Comparison of ENCODE assay signal across 9 mouse cellular contexts in genomic region chr1:132541171-132541823, GRCm38 (mm10). TPM values are rescaled to one million over a fixed set of nuclear protein-coding genes. Genes with fewer than 3 reads are reported as not detected.
DNase-seq lines count a peak whose midpoint lies in the region; ATAC-seq lines count a peak whose summit lies in the region.
"Had no signal": no experiment of that assay in that cellular context is flagged by ENCODE, and none has a peak within 500 bp of the region (broad histone marks: within the 10 kb centered on the region; RNA-seq: fewer than 3 reads in every experiment).

No protein-coding gene starts in this region.

- no peaks in the 10 kb centered on the region for H3K9me3 ChIP-seq in kidney, embryonic 14.5 days (ENCODE audit: control insufficient read depth, low read length)
- no peaks in the 10 kb centered on the region for H3K9me3 ChIP-seq in hindbrain, embryonic 14.5 days (ENCODE audit: control insufficient read depth, low read length)
- no peaks in the 10 kb centered on the region for H3K9me3 ChIP-seq in midbrain, embryonic 14.5 days (ENCODE audit: control insufficient read depth, low read length)
- H3K9me3 ChIP-seq: liver, embryonic 15.5 days had no signal

- WGBS in kidney, embryonic 14.5 days, result 3% methylated on average over 14 of the region's 14 CpGs
- WGBS in hindbrain, embryonic 14.5 days, result 3% methylated on average over 14 of the region's 14 CpGs
- 5% methylated on average over 14 of the region's 14 CpGs for WGBS in midbrain, embryonic 14.5 days

- H3K9ac ChIP-seq in kidney, embryonic 14.5 days (ENCODE audit: low read depth, low read length), result no peak overlapping the region
- H3K9ac ChIP-seq in hindbrain, embryonic 14.5 days, result peak overlapping the region; percentile 61
- H3K9ac ChIP-seq in midbrain, embryonic 14.5 days (replicated peaks; ENCODE audit: low read length), result peak overlapping the region; percentile 74; the same call in 1 of the 2 replicates
- H3K9ac ChIP-seq: liver, embryonic 15.5 days had no signal

- ATAC-seq in kidney, embryonic 14.5 days (ENCODE audit: low FRiP score, low TSS enrichment), result peak; percentile 85
- 0 out of 2 replicates have a peak, but pooled peaks have one; percentile 12 for ATAC-seq in hindbrain, embryonic 14.5 days (ENCODE audit: low FRiP score)
- no peak for ATAC-seq in midbrain, embryonic 14.5 days (ENCODE audit: low FRiP score, low TSS enrichment)
- ATAC-seq in megakaryocyte progenitor cell, adult 5-6 weeks (replicated peaks; ENCODE audit: poor library complexity), result no peak

- peaks cover 20% of the 10 kb centered on the region for H3K4me1 ChIP-seq in kidney, embryonic 14.5 days (ENCODE audit: control insufficient read depth, insufficient read depth, low read length)
- H3K4me1 ChIP-seq in hindbrain, embryonic 14.5 days (replicated peaks; ENCODE audit: control insufficient read depth, insufficient read depth, low read length), result peaks cover 40% of the 10 kb centered on the region
- H3K4me1 ChIP-seq in midbrain, embryonic 14.5 days (ENCODE audit: control insufficient read depth, insufficient read depth, low read length), result peaks cover 37% of the 10 kb centered on the region
- H3K4me1 ChIP-seq: liver, embryonic 15.5 days had no signal

- H3K4me3 ChIP-seq in kidney, embryonic 14.5 days (ENCODE audit: low read length), result no peak overlapping the region
- peak overlapping the region; percentile 37 for H3K4me3 ChIP-seq in hindbrain, embryonic 14.5 days (replicated peaks; ENCODE audit: low read length)
- peak overlapping the region; percentile 49 for H3K4me3 ChIP-seq in midbrain, embryonic 14.5 days (replicated peaks; ENCODE audit: low read depth, low read length)
- H3K4me3 ChIP-seq: liver, embryonic 15.5 days had no signal

- no peaks in the 10 kb centered on the region for H3K36me3 ChIP-seq in kidney, embryonic 14.5 days (ENCODE audit: control insufficient read depth, insufficient read depth, low read length)
- no peaks in the 10 kb centered on the region for H3K36me3 ChIP-seq in hindbrain, embryonic 14.5 days (replicated peaks; ENCODE audit: control insufficient read depth, insufficient read depth)
- no peaks in the 10 kb centered on the region; the same call in 1 of the 2 replicates for H3K36me3 ChIP-seq in midbrain, embryonic 14.5 days (ENCODE audit: control insufficient read depth, insufficient read depth, low read length)
- H3K36me3 ChIP-seq: liver, embryonic 15.5 days had no signal

- H3K4me2 ChIP-seq in kidney, embryonic 14.5 days (replicated peaks; ENCODE audit: low read depth, low read length), result peak overlapping the region; percentile 24
- peak overlapping the region; percentile 52 for H3K4me2 ChIP-seq in hindbrain, embryonic 14.5 days (replicated peaks)
- H3K4me2 ChIP-seq in midbrain, embryonic 14.5 days (ENCODE audit: low read length), result peak overlapping the region; percentile 75
- H3K4me2 ChIP-seq: liver, embryonic 15.5 days had no signal

- H3K27me3 ChIP-seq in kidney, embryonic 14.5 days (ENCODE audit: control insufficient read depth, insufficient read depth, low read length), result peaks cover 46% of the 10 kb centered on the region
- peaks cover 9% of the 10 kb centered on the region for H3K27me3 ChIP-seq in hindbrain, embryonic 14.5 days (ENCODE audit: control insufficient read depth, insufficient read depth, low read length)
- H3K27me3 ChIP-seq in midbrain, embryonic 14.5 days (ENCODE audit: control insufficient read depth, insufficient read depth, low read length), result no peaks in the 10 kb centered on the region

- no peak for DNase-seq in kidney, adult 18-20 months
- peak; percentile 62 to 71 for DNase-seq in cerebellum, postnatal 36 days
- no peak for DNase-seq in hindbrain, embryonic 14.5 days (ENCODE audit: low spot score)
- no peak for DNase-seq in midbrain, embryonic 14.5 days
- no peak for DNase-seq in right cerebral cortex, adult 2 months (ENCODE audit: low spot score in 2 of 2)
- DNase-seq in layer of hippocampus, adult 9-10 months (ENCODE audit: low spot score), result no peak

- H3K27ac ChIP-seq in kidney, embryonic 14.5 days (ENCODE audit: low read depth, low read length), result no peak overlapping the region
- H3K27ac ChIP-seq in hindbrain, embryonic 14.5 days, result no peak overlapping the region; the same call in 1 of the 2 replicates
- H3K27ac ChIP-seq in midbrain, embryonic 14.5 days (replicated peaks; ENCODE audit: low read depth, low read length), result no peak overlapping the region; the same call in 1 of the 2 replicates
- H3K27ac ChIP-seq: liver, embryonic 15.5 days had no signal

RNA-seq across cellular contexts. Expression of gene Cntn2, which starts 1.8 kb away (rescaled TPM):
- 0.26 and 0.32 TPM in 2 replicates for polyA plus RNA-seq in kidney, embryonic 14.5 days (2014; fragmentation: Nextera tagmentation; extraction: Ambion mirVana)
- polyA plus RNA-seq in hindbrain, embryonic 14.5 days (2014; fragmentation: Nextera tagmentation; extraction: Ambion mirVana), result 26.1 and 28.1 TPM in 2 replicates
- 36.9 and 65.3 TPM in 2 replicates for polyA plus RNA-seq in midbrain, embryonic 14.5 days (2014; fragmentation: Nextera tagmentation; extraction: Ambion mirVana)
- total RNA-seq in megakaryocyte progenitor cell, adult 5-6 weeks (2015), result not detected in 2 replicates
- not detected in 2 replicates for total RNA-seq in megakaryocyte progenitor cell, adult 5-6 weeks (2017)

RNA-seq across cellular contexts. Expression of gene Tmem81, which starts 35.3 kb away (rescaled TPM):
- polyA plus RNA-seq in kidney, embryonic 14.5 days (2014; fragmentation: Nextera tagmentation; extraction: Ambion mirVana), result 1.1 and 2.1 TPM in 2 replicates
- 0.57 and 1.3 TPM in 2 replicates for polyA plus RNA-seq in hindbrain, embryonic 14.5 days (2014; fragmentation: Nextera tagmentation; extraction: Ambion mirVana)
- 1.1 and 1.3 TPM in 2 replicates for polyA plus RNA-seq in midbrain, embryonic 14.5 days (2014; fragmentation: Nextera tagmentation; extraction: Ambion mirVana)
- 3.0 and 4.7 TPM in 2 replicates for total RNA-seq in megakaryocyte progenitor cell, adult 5-6 weeks (2015)
- 4.3 and 4.9 TPM in 2 replicates for total RNA-seq in megakaryocyte progenitor cell, adult 5-6 weeks (2017)

Comparison
In these comparisons a context has a peak if more than half of its experiments do, and no peak if none do; other contexts are left out.
1. ATAC-seq: peak in kidney, embryonic 14.5 days (single experiment) and hindbrain, embryonic 14.5 days (single experiment); none in midbrain, embryonic 14.5 days (single experiment) and megakaryocyte progenitor cell, adult 5-6 weeks (single experiment).
2. H3K4me2 ChIP-seq: peak in every context shown above with its lines; median percentile 75 in midbrain, embryonic 14.5 days; 52 in hindbrain, embryonic 14.5 days; 24 in kidney, embryonic 14.5 days.
3. DNase-seq: peak in cerebellum, postnatal 36 days (2 of 2); none in kidney, adult 18-20 months (single experiment), hindbrain, embryonic 14.5 days (single experiment), midbrain, embryonic 14.5 days (single experiment), right cerebral cortex, adult 2 months (0 of 2) and layer of hippocampus, adult 9-10 months (single experiment).
4. RNA of gene Cntn2, which starts 1.8 kb away (polyA plus RNA-seq): 36.9 to 65.3 TPM in midbrain, embryonic 14.5 days and 26.1 to 28.1 TPM in hindbrain, embryonic 14.5 days; 0.26 to 0.32 TPM in kidney, embryonic 14.5 days; every median in the first group is over 10 times any median in the second.